Mouse (Mus musculus): ENCODE measurements around the gene Fam207a. TPM values are rescaled to one million over a fixed set of nuclear protein-coding genes. Genes with fewer than 3 reads are reported as not detected.

Gene Fam207a
- total RNA-seq, 1 experiment: 33.6 TPM

GRCm38 (mm10) chr10:77484205-77484935 lies 31.2 kb downstream of the Fam207a start:
- no peaks in the 10 kb centered on the region for H3K9me3 ChIP-seq (ENCODE audit: control insufficient read depth, insufficient read depth, low read depth, low read length)
- no peak for TF ChIP-seq ZC3H11A (IDR thresholded peaks at IDR 0.05; ENCODE audit: borderline replicate concordance, low read depth, low read length)
- no peak for TF ChIP-seq HCFC1 (IDR thresholded peaks at IDR 0.05; ENCODE audit: borderline replicate concordance, insufficient read depth, low read length)
- TF ChIP-seq CHD2 (IDR thresholded peaks at IDR 0.05; ENCODE audit: low read depth, low read length): no peak
- no peak for TF ChIP-seq ZNF384 (IDR thresholded peaks at IDR 0.05; ENCODE audit: low read depth, low read length)
- TF ChIP-seq MAFK (IDR thresholded peaks at IDR 0.05; ENCODE audit: insufficient read depth, low read depth, low read length): no peak
- no peaks in the 10 kb centered on the region for H3K4me1 ChIP-seq (ENCODE audit: control insufficient read depth in 2 of 2, insufficient read depth in 2 of 2, low read length in 2 of 2, poor library complexity in 1 of 2)
- no peak overlapping the region for H3K27ac ChIP-seq (ENCODE audit: insufficient read depth, low read depth, low read length, poor library complexity, severe bottlenecking)
- no peak overlapping the region for H3K9ac ChIP-seq (ENCODE audit: insufficient read depth, low read depth, low read length, poor library complexity, severe bottlenecking)
- in situ Hi-C loops (cut with MboI; ENCODE audit: low sequenced_read_pairs in 2 of 2, unreplicated experiment in 2 of 2): no loop called here
- DNase-seq (ENCODE audit: low read depth, low spot score): no peak
- peaks cover 20% of the 10 kb centered on the region for H3K36me3 ChIP-seq (ENCODE audit: control insufficient read depth, insufficient read depth, low read length, poor library complexity, severe bottlenecking)
- H3K4me3 ChIP-seq (ENCODE audit: insufficient read depth in 1 of 2, low read depth in 1 of 2, low read length in 2 of 2, poor library complexity in 1 of 2, severe bottlenecking in 1 of 2): no peak overlapping the region

- Histone ChIP-seq H3K4me3 (ENCODE audit: insufficient read depth in 1 of 2, low read depth in 1 of 2, low read length in 2 of 2, poor library complexity in 1 of 2, severe bottlenecking in 1 of 2) (no peak overlapping the region), H3K9me3 (ENCODE audit: control insufficient read depth, insufficient read depth, low read depth, low read length) (no peaks in the 10 kb centered on the region), H3K27ac (ENCODE audit: insufficient read depth, low read depth, low read length, poor library complexity, severe bottlenecking) (no peak overlapping the region), H3K9ac (ENCODE audit: insufficient read depth, low read depth, low read length, poor library complexity, severe bottlenecking) (no peak overlapping the region), H3K36me3 (ENCODE audit: control insufficient read depth, insufficient read depth, low read length, poor library complexity, severe bottlenecking) (peaks cover 5% of the 10 kb centered on the region; the same call in 1 of the 2 replicates), H3K4me1 (ENCODE audit: control insufficient read depth in 2 of 2, insufficient read depth in 2 of 2, low read length in 2 of 2, poor library complexity in 1 of 2) (no peaks in the 10 kb centered on the region)
- DNase-seq (ENCODE audit: low read depth, low spot score): no peak
- in situ Hi-C loops (cut with MboI; ENCODE audit: low sequenced_read_pairs in 2 of 2, unreplicated experiment in 2 of 2): no loop called here
- TF ChIP-seq CHD2 (IDR thresholded peaks at IDR 0.05; ENCODE audit: low read depth, low read length) (no peak), MAFK (IDR thresholded peaks at IDR 0.05; ENCODE audit: insufficient read depth, low read depth, low read length) (no peak), ZNF384 (IDR thresholded peaks at IDR 0.05; ENCODE audit: low read depth, low read length) (no peak), HCFC1 (IDR thresholded peaks at IDR 0.05; ENCODE audit: borderline replicate concordance, insufficient read depth, low read length) (no peak), ZC3H11A (IDR thresholded peaks at IDR 0.05; ENCODE audit: borderline replicate concordance, low read depth, low read length) (no peak)
Measured at GRCm38 (mm10) chr10:77481814-77482213, 33.8 kb downstream of the Fam207a start.

GRCm38 (mm10) chr10:77479972-77480371 lies 35.6 kb downstream of the Fam207a start:
- H3K36me3 ChIP-seq (ENCODE audit: control insufficient read depth, insufficient read depth, low read length, poor library complexity, severe bottlenecking): no peaks in the 10 kb centered on the region
- no peaks in the 10 kb centered on the region for H3K9me3 ChIP-seq (ENCODE audit: control insufficient read depth, insufficient read depth, low read depth, low read length)
- in situ Hi-C loops (cut with MboI; ENCODE audit: low sequenced_read_pairs in 2 of 2, unreplicated experiment in 2 of 2): no loop called here
- no peak for TF ChIP-seq ZC3H11A (IDR thresholded peaks at IDR 0.05; ENCODE audit: borderline replicate concordance, low read depth, low read length)
- TF ChIP-seq HCFC1 (IDR thresholded peaks at IDR 0.05; ENCODE audit: borderline replicate concordance, insufficient read depth, low read length): no peak
- TF ChIP-seq MAFK (IDR thresholded peaks at IDR 0.05; ENCODE audit: insufficient read depth, low read depth, low read length): no peak
- no peak for TF ChIP-seq ZNF384 (IDR thresholded peaks at IDR 0.05; ENCODE audit: low read depth, low read length)
- no peak for TF ChIP-seq CHD2 (IDR thresholded peaks at IDR 0.05; ENCODE audit: low read depth, low read length)
- H3K27ac ChIP-seq (ENCODE audit: insufficient read depth, low read depth, low read length, poor library complexity, severe bottlenecking): no peak overlapping the region
- H3K9ac ChIP-seq (ENCODE audit: insufficient read depth, low read depth, low read length, poor library complexity, severe bottlenecking): no peak overlapping the region
- no peak for DNase-seq (ENCODE audit: low read depth, low spot score)
- no peaks in the 10 kb centered on the region for H3K4me1 ChIP-seq (ENCODE audit: control insufficient read depth in 2 of 2, insufficient read depth in 2 of 2, low read length in 2 of 2, poor library complexity in 1 of 2)
- no peak overlapping the region for H3K4me3 ChIP-seq (ENCODE audit: insufficient read depth in 1 of 2, low read depth in 1 of 2, low read length in 2 of 2, poor library complexity in 1 of 2, severe bottlenecking in 1 of 2)

GRCm38 (mm10) chr10:77476907-77477306 lies 38.7 kb downstream of the Fam207a start:
- H3K36me3 ChIP-seq (ENCODE audit: control insufficient read depth, insufficient read depth, low read length, poor library complexity, severe bottlenecking): no peaks in the 10 kb centered on the region
- no peak overlapping the region for H3K27ac ChIP-seq (ENCODE audit: insufficient read depth, low read depth, low read length, poor library complexity, severe bottlenecking)
- in situ Hi-C loops (cut with MboI; ENCODE audit: low sequenced_read_pairs in 2 of 2, unreplicated experiment in 2 of 2): no loop called here
- no peak overlapping the region for H3K4me3 ChIP-seq (ENCODE audit: insufficient read depth in 1 of 2, low read depth in 1 of 2, low read length in 2 of 2, poor library complexity in 1 of 2, severe bottlenecking in 1 of 2)
- no peaks in the 10 kb centered on the region for H3K4me1 ChIP-seq (ENCODE audit: control insufficient read depth in 2 of 2, insufficient read depth in 2 of 2, low read length in 2 of 2, poor library complexity in 1 of 2)
- no peak overlapping the region for H3K9ac ChIP-seq (ENCODE audit: insufficient read depth, low read depth, low read length, poor library complexity, severe bottlenecking)
- no peak for TF ChIP-seq CHD2 (IDR thresholded peaks at IDR 0.05; ENCODE audit: low read depth, low read length)
- TF ChIP-seq HCFC1 (IDR thresholded peaks at IDR 0.05; ENCODE audit: borderline replicate concordance, insufficient read depth, low read length): no peak
- no peak for TF ChIP-seq ZNF384 (IDR thresholded peaks at IDR 0.05; ENCODE audit: low read depth, low read length)
- TF ChIP-seq MAFK (IDR thresholded peaks at IDR 0.05; ENCODE audit: insufficient read depth, low read depth, low read length): no peak
- TF ChIP-seq ZC3H11A (IDR thresholded peaks at IDR 0.05; ENCODE audit: borderline replicate concordance, low read depth, low read length): no peak
- DNase-seq (ENCODE audit: low read depth, low spot score): no peak
- H3K9me3 ChIP-seq (ENCODE audit: control insufficient read depth, insufficient read depth, low read depth, low read length): no peaks in the 10 kb centered on the region
